Mouse (Mus musculus) heart, adult 10 weeks (tissue): ENCODE measurements around the gene Xpnpep1. TPM values are rescaled to one million over a fixed set of nuclear protein-coding genes. Genes with fewer than 3 reads are reported as not detected.

Source experiments
- polyA plus RNA-seq: library from polyadenylated mRNA; stranded (reverse); fragments of 350-450 nt; fragmentation: Illumina TruSeq; extraction: RNeasy Lipid Tissue Mini Kit (QIAGEN cat#74804); gene quantifications from one replicate; pipeline ENCODE4 v1.2.3, GENCODE M21; 2014; ENCODE audit warnings: low read depth, low replicate concordance

The Xpnpep1 gene
- 42.5 TPM for polyA plus RNA-seq

GRCm38 (mm10) chr19:53040164-53041132 lies at the start of gene Xpnpep1:
TSS of gene Xpnpep1 (minus strand) at chr19:53040214.

Other genes starting within 250 kb of the Xpnpep1 start
- 35.8 TPM for gene Add3, start 100.2 kb upstream of the Xpnpep1 start, polyA plus RNA-seq